Mouse (Mus musculus) cerebellum, postnatal 36 days (tissue): ENCODE measurements around the gene Olfr325.
"Not testable (repeated sequence)": the region's sequence is repeated elsewhere in the genome, so short reads cannot be mapped to it uniquely, and the experiment has no call there.

ENCODE experiments used
- DNase-seq, 2 experiments: peaks; one replicate each; pipeline ENCODE4 v3.0.0; 2021 to 2022; ENCODE audit warnings: mixed read lengths in 2 of 2

Gene Olfr325

GRCm38 (mm10) chr11:58577430-58577829 is at the start of gene Olfr325:
TSS of gene Olfr325 (plus strand) at chr11:58577730.
- no peak for DNase-seq

GRCm38 (mm10) chr11:58534736-58535135 is 42.8 kb upstream of the Olfr325 start, which contains the start of gene Olfr330:
TSS of gene Olfr330 (minus strand) at chr11:58534836.
- DNase-seq: not testable (repeated sequence)

- DNase-seq: no peak
Observed at GRCm38 (mm10) chr11:58546322-58546721, 31.2 kb upstream of the Olfr325 start, which contains the start of gene Olfr329-ps. TSS of gene Olfr329-ps (minus strand) at chr11:58546422.

- no peak for DNase-seq
Observed at GRCm38 (mm10) chr11:58555536-58555935, 22.0 kb upstream of the Olfr325 start, which contains the start of gene Olfr328. TSS of gene Olfr328 (minus strand) at chr11:58555636.

- no peak for DNase-seq
Observed at GRCm38 (mm10) chr11:58570405-58570804, 7.1 kb upstream of the Olfr325 start, which contains the start of gene Olfr224. TSS of gene Olfr224 (minus strand) at chr11:58570553.

GRCm38 (mm10) chr11:58578636-58579035 is 1.1 kb downstream of the Olfr325 start:
- DNase-seq: no peak

- peak; percentile 31 to 32 for DNase-seq
Observed at GRCm38 (mm10) chr11:58587898-58588348, 10.4 kb downstream of the Olfr325 start.

GRCm38 (mm10) chr11:58588620-58589250 is 11.2 kb downstream of the Olfr325 start:
- DNase-seq: no peak

- no peak for DNase-seq
Observed at GRCm38 (mm10) chr11:58594814-58595213, 17.3 kb downstream of the Olfr325 start, which contains the start of gene Olfr324. TSS of gene Olfr324 (plus strand) at chr11:58595114.

- no peak for DNase-seq
Observed at GRCm38 (mm10) chr11:58597837-58598236, 20.3 kb downstream of the Olfr325 start.

GRCm38 (mm10) chr11:58602062-58602461 is 24.5 kb downstream of the Olfr325 start:
- no peak for DNase-seq

- no peak for DNase-seq
Observed at GRCm38 (mm10) chr11:58602800-58603560, 25.4 kb downstream of the Olfr325 start.

GRCm38 (mm10) chr11:58604688-58605087 is 27.2 kb downstream of the Olfr325 start:
- DNase-seq: no peak

- DNase-seq: no peak
Observed at GRCm38 (mm10) chr11:58605228-58605627, 27.7 kb downstream of the Olfr325 start.

GRCm38 (mm10) chr11:58606177-58606919 is 28.8 kb downstream of the Olfr325 start:
- DNase-seq: no peak

GRCm38 (mm10) chr11:58607030-58607429 is 29.5 kb downstream of the Olfr325 start:
- DNase-seq: no peak

- no peak for DNase-seq
Observed at GRCm38 (mm10) chr11:58613359-58613758, 35.8 kb downstream of the Olfr325 start.

GRCm38 (mm10) chr11:58614526-58614925 is 37.0 kb downstream of the Olfr325 start:
- peak in 1 of 2 experiments; percentile 7 for DNase-seq

- DNase-seq: no peak
Observed at GRCm38 (mm10) chr11:58615975-58616374, 38.4 kb downstream of the Olfr325 start, which contains the start of gene 2210407C18Rik. TSS of gene 2210407C18Rik (minus strand) at chr11:58616075.

GRCm38 (mm10) chr11:58618369-58618768 is 40.8 kb downstream of the Olfr325 start:
- DNase-seq: no peak

GRCm38 (mm10) chr11:58618793-58619192 is 41.3 kb downstream of the Olfr325 start:
- no peak for DNase-seq

GRCm38 (mm10) chr11:58626146-58626545 is 48.6 kb downstream of the Olfr325 start:
- no peak for DNase-seq

- no peak for DNase-seq
Observed at GRCm38 (mm10) chr11:58630401-58630800, 52.9 kb downstream of the Olfr325 start, which contains the start of gene Olfr323. TSS of gene Olfr323 (minus strand) at chr11:58630501.
